Mouse (Mus musculus) MEL (cell line): ENCODE measurements at regions not wholly inside any gene's neighbourhood (a gene's known extent, or its start where the extent isn't known, plus 50 kb on each side); places are given as distances from the start of the nearest gene placed in this dataset.
A peak's percentile ranks its signal among the peaks of the same experiment; 100 is the strongest.

ENCODE experiments used
- BHLHE40 ChIP-seq: IDR thresholded peaks from 2 replicates; pipeline ENCODE4 v1.6.1; 2012; ENCODE audit warnings: low read depth, mild to moderate bottlenecking, inconsistent platforms, low read length, improper control_type of control experiment, borderline replicate concordance
- CTCF ChIP-seq, 3 experiments: IDR thresholded peaks in 2 of 3; conservative IDR thresholded peaks in 1 of 3; 2 replicates each; pipeline ENCODE4 v1.5.1; 2011 to 2012; ENCODE audit warnings: low read length in 3 of 3, low read depth in 2 of 3, mild to moderate bottlenecking in 2 of 3, improper control_type of control experiment in 1 of 3, inconsistent platforms in 1 of 3, mixed read lengths in 1 of 3, moderate library complexity in 1 of 3; ENCODE audit not compliant: control insufficient read depth in 1 of 3, insufficient read depth in 1 of 3, poor library complexity in 1 of 3, severe bottlenecking in 1 of 3
- EP300 ChIP-seq, 2 experiments: IDR thresholded peaks; 2 replicates each; pipeline ENCODE4 v1.6.1; 2011; ENCODE audit warnings: improper control_type of control experiment in 2 of 2, low read length in 2 of 2, low read depth in 1 of 2, mild to moderate bottlenecking in 1 of 2
- GABPA ChIP-seq: IDR thresholded peaks from 2 replicates; pipeline ENCODE4 v1.6.1; 2012; ENCODE audit warnings: low read depth, mild to moderate bottlenecking, inconsistent platforms, low read length, improper control_type of control experiment, moderate library complexity
- GATA1 ChIP-seq: IDR thresholded peaks from 2 replicates; pipeline ENCODE4 v1.6.1; 2011; ENCODE audit warnings: low read depth, low read length, improper control_type of control experiment
- MAZ ChIP-seq: IDR thresholded peaks from 2 replicates; pipeline ENCODE4 v1.6.1; 2012; ENCODE audit warnings: low read depth, mild to moderate bottlenecking, inconsistent platforms, low read length, improper control_type of control experiment
- MEF2A ChIP-seq: IDR thresholded peaks from 2 replicates; pipeline ENCODE4 v1.6.1; 2014; ENCODE audit warnings: low read depth, mild to moderate bottlenecking, inconsistent platforms, low read length, improper control_type of control experiment; ENCODE audit not compliant: poor library complexity, insufficient replicate concordance, severe bottlenecking; ENCODE audit errors: extremely low read depth
- POLR2A ChIP-seq, 2 experiments: IDR thresholded peaks; 2 replicates each; pipeline ENCODE4 v1.6.1; 2011 to 2012; ENCODE audit warnings: low read length in 2 of 2, mild to moderate bottlenecking in 2 of 2, control low read depth in 1 of 2, improper control_type of control experiment in 1 of 2, low read depth in 1 of 2, moderate library complexity in 1 of 2; ENCODE audit not compliant: control insufficient read depth in 1 of 2, insufficient read depth in 1 of 2, poor library complexity in 1 of 2
- ZKSCAN1 ChIP-seq: IDR thresholded peaks from 2 replicates; pipeline ENCODE4 v1.6.1; 2012; ENCODE audit warnings: low read depth, mild to moderate bottlenecking, inconsistent platforms, low read length, improper control_type of control experiment, moderate library complexity

GRCm38 (mm10) chr5:61240498-61240897 is 568.1 kb upstream of the G6pd2 start:
- peak; percentile 77 for TF ChIP-seq BHLHE40
- peak; percentile 81 to 88 for TF ChIP-seq EP300 (IDR thresholded peaks at IDR 0.05; ENCODE audit: low read depth in 1 of 2, low read length in 2 of 2)
- no peak for TF ChIP-seq ZKSCAN1
- TF ChIP-seq MAZ: no peak
- TF ChIP-seq POLR2A (IDR thresholded peaks at IDR 0.05; ENCODE audit: control insufficient read depth in 1 of 2, insufficient read depth in 1 of 2, low read depth in 1 of 2, low read length in 2 of 2, poor library complexity in 1 of 2): no peak
- TF ChIP-seq CTCF (IDR thresholded peaks at IDR 0.05 in 2 of 3, conservative IDR thresholded peaks at IDR 0.05 in 1 of 3; ENCODE audit: control insufficient read depth in 1 of 3, insufficient read depth in 1 of 3, low read depth in 2 of 3, low read length in 3 of 3, poor library complexity in 1 of 3, severe bottlenecking in 1 of 3): no peak
- TF ChIP-seq MEF2A: no peak
- peak; percentile 82 for TF ChIP-seq GATA1
- no peak for TF ChIP-seq GABPA
